Mouse (Mus musculus) myocyte (in vitro differentiated cells): ENCODE data around the gene Cdhr3.

Experiments used
- MAX ChIP-seq: IDR thresholded peaks from one replicate; pipeline ENCODE4 v1.6.1; 2011; ENCODE audit warnings: low read depth, mild to moderate bottlenecking, control low read depth
- POLR2A ChIP-seq: IDR thresholded peaks from one replicate; pipeline ENCODE4 v1.6.1; 2011; ENCODE audit warnings: low read depth, mild to moderate bottlenecking, control low read depth, moderate library complexity; ENCODE audit not compliant: insufficient read length
- POLR2AphosphoS2 ChIP-seq: IDR thresholded peaks from one replicate; pipeline ENCODE4 v1.6.1; 2011; ENCODE audit warnings: low read depth, control low read depth; ENCODE audit not compliant: insufficient read length

GRCm38 (mm10) chr12:33086151-33086550 is 6.5 kb downstream of the Cdhr3 start:
- TF ChIP-seq MAX (no peak), POLR2A (no peak), POLR2AphosphoS2 (no peak)
